Mouse (Mus musculus) embryonic fibroblast, embryonic 13.5 days (primary cell): Measurements from ENCODE around the gene Sdhaf3. TPM values are rescaled to one million over a fixed set of nuclear protein-coding genes. Genes with fewer than 3 reads are reported as not detected.

Experiments used
- H3K27ac ChIP-seq: 2 replicates; pipeline ENCODE4 v1.5.1; 2012; ENCODE audit warnings: low read length, control low read depth, inconsistent platforms; ENCODE audit not compliant: insufficient read depth
- H3K4me1 ChIP-seq: 2 replicates; pipeline ENCODE4 v1.6.1; 2011; ENCODE audit warnings: low read length; ENCODE audit not compliant: control insufficient read depth, insufficient read depth
- H3K4me3 ChIP-seq: 2 replicates; pipeline ENCODE4 v1.5.1; 2011; ENCODE audit warnings: mild to moderate bottlenecking, control low read depth, low read length; ENCODE audit not compliant: insufficient read depth
- CTCF ChIP-seq: IDR thresholded peaks from 2 replicates; pipeline ENCODE4 v1.5.1; 2011; ENCODE audit warnings: mild to moderate bottlenecking, control low read depth, low read length, moderate library complexity, borderline replicate concordance; ENCODE audit not compliant: insufficient read depth
- POLR2A ChIP-seq: IDR thresholded peaks from 2 replicates; pipeline ENCODE4 v1.6.1; 2011; ENCODE audit warnings: low read depth, mild to moderate bottlenecking, control low read depth, low read length, moderate library complexity
- polyA plus RNA-seq: library from polyadenylated mRNA; stranded (reverse); fragments of >200 nt; gene quantifications from 2 replicates; pipeline ENCODE4 v1.2.4, GENCODE M21; 2011; ENCODE audit warnings: low read depth; ENCODE audit not compliant: missing spikeins, insufficient read length

The Sdhaf3 gene
- polyA plus RNA-seq, result 3.2 and 3.8 TPM in 2 replicates

- TF ChIP-seq CTCF, result no peak
- TF ChIP-seq POLR2A, result peak; percentile 67
- Histone ChIP-seq H3K4me1 (no peaks in the 10 kb centered on the region), H3K27ac (no peak within 1 kb of the TSS), H3K4me3 (peak within 1 kb of the TSS; percentile 97)
Observed at GRCm38 (mm10) chr6:6955764-6956561, at the start of gene Sdhaf3. Gene Sdhaf3 (plus strand): TSS chr6:6956004.

- no peak for TF ChIP-seq CTCF
- TF ChIP-seq POLR2A, result no peak
- Histone ChIP-seq H3K27ac (no peak overlapping the region), H3K4me1 (peaks cover 5% of the 10 kb centered on the region; the same call in 1 of the 2 replicates), H3K4me3 (no peak overlapping the region)
Observed at GRCm38 (mm10) chr6:6909586-6909985, 46.2 kb upstream of the Sdhaf3 start.

GRCm38 (mm10) chr6:6914304-6914703 lies 41.5 kb upstream of the Sdhaf3 start:
- TF ChIP-seq POLR2A, result no peak
- TF ChIP-seq CTCF, result no peak
- H3K4me1 ChIP-seq, result no peaks in the 10 kb centered on the region
- H3K27ac ChIP-seq, result no peak overlapping the region
- H3K4me3 ChIP-seq, result no peak overlapping the region

- H3K4me3 ChIP-seq, result no peak overlapping the region
- TF ChIP-seq POLR2A, result no peak
- no peak for TF ChIP-seq CTCF
- no peak overlapping the region for H3K27ac ChIP-seq
- no peaks in the 10 kb centered on the region for H3K4me1 ChIP-seq
Observed at GRCm38 (mm10) chr6:6914849-6915525, 40.8 kb upstream of the Sdhaf3 start.

- no peaks in the 10 kb centered on the region for H3K4me1 ChIP-seq
- no peak overlapping the region for H3K27ac ChIP-seq
- TF ChIP-seq POLR2A, result no peak
- no peak for TF ChIP-seq CTCF
- H3K4me3 ChIP-seq, result no peak overlapping the region
Observed at GRCm38 (mm10) chr6:6915526-6915915, 40.3 kb upstream of the Sdhaf3 start.

GRCm38 (mm10) chr6:6917334-6917733 lies 38.5 kb upstream of the Sdhaf3 start:
- TF ChIP-seq POLR2A (no peak), CTCF (no peak)
- Histone ChIP-seq H3K4me3 (no peak overlapping the region), H3K27ac (no peak overlapping the region), H3K4me1 (no peaks in the 10 kb centered on the region)

- no peak for TF ChIP-seq POLR2A
- TF ChIP-seq CTCF, result no peak
- Histone ChIP-seq H3K4me3 (no peak overlapping the region), H3K27ac (no peak overlapping the region)
Observed at GRCm38 (mm10) chr6:6925264-6925663, 30.5 kb upstream of the Sdhaf3 start.

GRCm38 (mm10) chr6:6930831-6931230 lies 25.0 kb upstream of the Sdhaf3 start:
- no peak for TF ChIP-seq POLR2A
- TF ChIP-seq CTCF, result no peak
- no peak overlapping the region for H3K4me3 ChIP-seq
- H3K4me1 ChIP-seq, result no peaks in the 10 kb centered on the region
- no peak overlapping the region for H3K27ac ChIP-seq

More at GRCm38 (mm10) chr6:6925264-6925663, 30.5 kb upstream of the Sdhaf3 start:
- no peaks in the 10 kb centered on the region for H3K4me1 ChIP-seq

- no peak overlapping the region for H3K4me3 ChIP-seq
- H3K4me1 ChIP-seq, result no peaks in the 10 kb centered on the region
- TF ChIP-seq CTCF, result no peak
- TF ChIP-seq POLR2A, result no peak
- H3K27ac ChIP-seq, result no peak overlapping the region
Observed at GRCm38 (mm10) chr6:6931507-6931906, 24.3 kb upstream of the Sdhaf3 start.

GRCm38 (mm10) chr6:6940845-6941244 lies 15.0 kb upstream of the Sdhaf3 start:
- no peak overlapping the region for H3K27ac ChIP-seq
- H3K4me1 ChIP-seq, result no peaks in the 10 kb centered on the region
- TF ChIP-seq POLR2A (no peak), CTCF (no peak)
- H3K4me3 ChIP-seq, result no peak overlapping the region
